Mouse (Mus musculus): ENCODE measurements at regions not wholly inside any gene's neighbourhood (a gene's known extent, or its start where the extent isn't known, plus 50 kb on each side); places are given as distances from the start of the nearest gene placed in this dataset.

- no peak for DNase-seq (ENCODE audit: low read depth, low spot score)
- Histone ChIP-seq H3K36me3 (ENCODE audit: control insufficient read depth, insufficient read depth, low read length, poor library complexity, severe bottlenecking) (no peaks in the 10 kb centered on the region), H3K4me1 (ENCODE audit: control insufficient read depth in 2 of 2, insufficient read depth in 2 of 2, low read length in 2 of 2, poor library complexity in 1 of 2) (peaks cover 2 to 4% of the 10 kb centered on the region in 2 experiments; a peak in 2 of 4 replicates), H3K27ac (ENCODE audit: insufficient read depth, low read depth, low read length, poor library complexity, severe bottlenecking) (no peak overlapping the region), H3K4me3 (ENCODE audit: insufficient read depth in 1 of 2, low read depth in 1 of 2, low read length in 2 of 2, poor library complexity in 1 of 2, severe bottlenecking in 1 of 2) (no peak overlapping the region), H3K9me3 (ENCODE audit: control insufficient read depth, insufficient read depth, low read depth, low read length) (no peaks in the 10 kb centered on the region), H3K9ac (ENCODE audit: insufficient read depth, low read depth, low read length, poor library complexity, severe bottlenecking) (no peak overlapping the region)
- in situ Hi-C loops (cut with MboI; ENCODE audit: low sequenced_read_pairs in 2 of 2, unreplicated experiment in 2 of 2) = no loop called here
- TF ChIP-seq MAFK (IDR thresholded peaks at IDR 0.05; ENCODE audit: insufficient read depth, low read depth, low read length) (no peak), ZC3H11A (IDR thresholded peaks at IDR 0.05; ENCODE audit: borderline replicate concordance, low read depth, low read length) (no peak), CHD2 (IDR thresholded peaks at IDR 0.05; ENCODE audit: low read depth, low read length) (no peak), HCFC1 (IDR thresholded peaks at IDR 0.05; ENCODE audit: borderline replicate concordance, insufficient read depth, low read length) (no peak), ZNF384 (IDR thresholded peaks at IDR 0.05; ENCODE audit: low read depth, low read length) (no peak)
Observed at GRCm38 (mm10) chr2:51045626-51046025, 103.3 kb downstream of the Rnd3 start.

GRCm38 (mm10) chr2:51041101-51041500, 107.8 kb downstream of the Rnd3 start:
- no peak overlapping the region for H3K27ac ChIP-seq (ENCODE audit: insufficient read depth, low read depth, low read length, poor library complexity, severe bottlenecking)
- in situ Hi-C loops (cut with MboI; ENCODE audit: low sequenced_read_pairs in 2 of 2, unreplicated experiment in 2 of 2) = no loop called here
- no peak for DNase-seq (ENCODE audit: low read depth, low spot score)

GRCm38 (mm10) chr2:51038685-51039084, 110.2 kb downstream of the Rnd3 start:
- Histone ChIP-seq H3K4me1 (ENCODE audit: control insufficient read depth in 2 of 2, insufficient read depth in 2 of 2, low read length in 2 of 2, poor library complexity in 1 of 2) (peaks cover 0 to 5% of the 10 kb centered on the region in 2 experiments; a peak in 1 of 4 replicates), H3K9me3 (ENCODE audit: control insufficient read depth, insufficient read depth, low read depth, low read length) (no peaks in the 10 kb centered on the region), H3K9ac (ENCODE audit: insufficient read depth, low read depth, low read length, poor library complexity, severe bottlenecking) (no peak overlapping the region), H3K4me3 (ENCODE audit: insufficient read depth in 1 of 2, low read depth in 1 of 2, low read length in 2 of 2, poor library complexity in 1 of 2, severe bottlenecking in 1 of 2) (no peak overlapping the region), H3K27ac (ENCODE audit: insufficient read depth, low read depth, low read length, poor library complexity, severe bottlenecking) (no peak overlapping the region), H3K36me3 (ENCODE audit: control insufficient read depth, insufficient read depth, low read length, poor library complexity, severe bottlenecking) (no peaks in the 10 kb centered on the region)
- in situ Hi-C loops (cut with MboI; ENCODE audit: low sequenced_read_pairs in 2 of 2, unreplicated experiment in 2 of 2) = no loop called here
- TF ChIP-seq ZC3H11A (IDR thresholded peaks at IDR 0.05; ENCODE audit: borderline replicate concordance, low read depth, low read length) (no peak), ZNF384 (IDR thresholded peaks at IDR 0.05; ENCODE audit: low read depth, low read length) (no peak)
- no peak for DNase-seq (ENCODE audit: low read depth, low spot score)

More at GRCm38 (mm10) chr2:51041101-51041500, 107.8 kb downstream of the Rnd3 start:
- no peak for TF ChIP-seq ZC3H11A (IDR thresholded peaks at IDR 0.05; ENCODE audit: borderline replicate concordance, low read depth, low read length)
- TF ChIP-seq CHD2 (IDR thresholded peaks at IDR 0.05; ENCODE audit: low read depth, low read length) = no peak
- TF ChIP-seq HCFC1 (IDR thresholded peaks at IDR 0.05; ENCODE audit: borderline replicate concordance, insufficient read depth, low read length) = no peak
- no peak for TF ChIP-seq MAFK (IDR thresholded peaks at IDR 0.05; ENCODE audit: insufficient read depth, low read depth, low read length)
- TF ChIP-seq ZNF384 (IDR thresholded peaks at IDR 0.05; ENCODE audit: low read depth, low read length) = no peak
- Histone ChIP-seq H3K4me1 (ENCODE audit: control insufficient read depth in 2 of 2, insufficient read depth in 2 of 2, low read length in 2 of 2, poor library complexity in 1 of 2) (peaks cover 2 to 5% of the 10 kb centered on the region in 2 experiments; a peak in 3 of 4 replicates), H3K36me3 (ENCODE audit: control insufficient read depth, insufficient read depth, low read length, poor library complexity, severe bottlenecking) (no peaks in the 10 kb centered on the region), H3K9me3 (ENCODE audit: control insufficient read depth, insufficient read depth, low read depth, low read length) (no peaks in the 10 kb centered on the region), H3K4me3 (ENCODE audit: insufficient read depth in 1 of 2, low read depth in 1 of 2, low read length in 2 of 2, poor library complexity in 1 of 2, severe bottlenecking in 1 of 2) (no peak overlapping the region), H3K9ac (ENCODE audit: insufficient read depth, low read depth, low read length, poor library complexity, severe bottlenecking) (no peak overlapping the region)

DNA sequence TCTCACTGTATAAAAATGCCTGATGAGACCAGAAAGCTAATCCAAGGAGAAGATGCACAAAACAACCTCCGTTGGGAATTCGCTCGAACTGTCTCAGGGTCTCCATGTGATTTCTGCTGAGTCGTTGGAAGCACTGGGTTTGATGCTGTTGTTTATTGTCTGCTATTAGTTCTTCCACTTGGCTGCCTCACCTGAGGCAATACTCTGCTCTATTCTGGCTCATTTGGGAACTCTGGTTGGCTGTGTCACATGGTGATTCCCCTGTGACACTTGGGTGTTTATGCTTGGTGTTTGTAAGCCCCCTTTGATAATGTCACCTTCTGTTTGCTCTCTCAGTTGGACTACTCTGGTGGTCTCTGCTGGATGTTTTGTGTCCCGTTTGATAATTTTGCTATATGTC, 111.9 kb downstream of the Rnd3 start:
- Histone ChIP-seq H3K27ac (ENCODE audit: insufficient read depth, low read depth, low read length, poor library complexity, severe bottlenecking) (no peak overlapping the region), H3K4me3 (ENCODE audit: insufficient read depth in 1 of 2, low read depth in 1 of 2, low read length in 2 of 2, poor library complexity in 1 of 2, severe bottlenecking in 1 of 2) (no peak overlapping the region), H3K9me3 (ENCODE audit: control insufficient read depth, insufficient read depth, low read depth, low read length) (no peaks in the 10 kb centered on the region), H3K36me3 (ENCODE audit: control insufficient read depth, insufficient read depth, low read length, poor library complexity, severe bottlenecking) (no peaks in the 10 kb centered on the region), H3K9ac (ENCODE audit: insufficient read depth, low read depth, low read length, poor library complexity, severe bottlenecking) (no peak overlapping the region), H3K4me1 (ENCODE audit: control insufficient read depth in 2 of 2, insufficient read depth in 2 of 2, low read length in 2 of 2, poor library complexity in 1 of 2) (peaks cover 0 to 5% of the 10 kb centered on the region in 2 experiments; a peak in 1 of 4 replicates)
- in situ Hi-C loops (cut with MboI; ENCODE audit: low sequenced_read_pairs in 2 of 2, unreplicated experiment in 2 of 2) = no loop called here
- no peak for DNase-seq (ENCODE audit: low read depth, low spot score)
- TF ChIP-seq CHD2 (IDR thresholded peaks at IDR 0.05; ENCODE audit: low read depth, low read length) (no peak), ZNF384 (IDR thresholded peaks at IDR 0.05; ENCODE audit: low read depth, low read length) (no peak), HCFC1 (IDR thresholded peaks at IDR 0.05; ENCODE audit: borderline replicate concordance, insufficient read depth, low read length) (no peak), ZC3H11A (IDR thresholded peaks at IDR 0.05; ENCODE audit: borderline replicate concordance, low read depth, low read length) (no peak), MAFK (IDR thresholded peaks at IDR 0.05; ENCODE audit: insufficient read depth, low read depth, low read length) (no peak)

DNA sequence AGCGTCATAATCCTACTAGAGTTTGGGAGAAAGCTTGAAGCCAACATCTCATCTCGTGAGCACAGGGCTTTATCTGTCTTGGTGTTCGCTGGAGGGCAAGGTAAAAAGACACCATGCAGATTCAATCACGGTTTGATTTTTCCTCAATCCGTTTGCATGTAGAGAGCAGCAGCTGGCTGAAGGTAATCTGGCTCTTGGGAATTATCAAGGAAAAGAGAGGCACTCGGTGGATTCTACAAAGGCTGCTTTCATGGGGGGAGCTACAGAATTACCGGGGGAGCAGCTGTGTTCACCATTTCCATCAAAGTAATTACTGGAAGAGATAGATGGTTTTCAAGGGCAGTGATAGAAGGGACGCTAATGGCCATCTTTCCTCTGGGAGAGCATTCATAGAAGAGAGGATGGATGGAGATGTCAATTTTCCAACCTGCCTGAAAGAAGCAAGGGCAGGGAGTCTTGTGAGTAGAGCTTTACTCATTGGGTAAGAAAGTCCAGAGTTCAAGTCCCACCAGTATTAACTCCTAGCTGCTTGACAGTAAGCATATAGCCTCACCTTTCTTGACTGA, 112.6 kb downstream of the Rnd3 start:
- no peak for TF ChIP-seq ZC3H11A (IDR thresholded peaks at IDR 0.05; ENCODE audit: borderline replicate concordance, low read depth, low read length)
- no peak for TF ChIP-seq ZNF384 (IDR thresholded peaks at IDR 0.05; ENCODE audit: low read depth, low read length)
- TF ChIP-seq HCFC1 (IDR thresholded peaks at IDR 0.05; ENCODE audit: borderline replicate concordance, insufficient read depth, low read length) = no peak
- TF ChIP-seq CHD2 (IDR thresholded peaks at IDR 0.05; ENCODE audit: low read depth, low read length) = no peak
- TF ChIP-seq MAFK (IDR thresholded peaks at IDR 0.05; ENCODE audit: insufficient read depth, low read depth, low read length) = no peak
- in situ Hi-C loops (cut with MboI; ENCODE audit: low sequenced_read_pairs in 2 of 2, unreplicated experiment in 2 of 2) = no loop called here
- Histone ChIP-seq H3K9ac (ENCODE audit: insufficient read depth, low read depth, low read length, poor library complexity, severe bottlenecking) (no peak overlapping the region), H3K4me1 (ENCODE audit: control insufficient read depth in 2 of 2, insufficient read depth in 2 of 2, low read length in 2 of 2, poor library complexity in 1 of 2) (peaks cover 0 to 5% of the 10 kb centered on the region in 2 experiments; a peak in 1 of 4 replicates), H3K4me3 (ENCODE audit: insufficient read depth in 1 of 2, low read depth in 1 of 2, low read length in 2 of 2, poor library complexity in 1 of 2, severe bottlenecking in 1 of 2) (no peak overlapping the region), H3K36me3 (ENCODE audit: control insufficient read depth, insufficient read depth, low read length, poor library complexity, severe bottlenecking) (no peaks in the 10 kb centered on the region), H3K9me3 (ENCODE audit: control insufficient read depth, insufficient read depth, low read depth, low read length) (no peaks in the 10 kb centered on the region), H3K27ac (ENCODE audit: insufficient read depth, low read depth, low read length, poor library complexity, severe bottlenecking) (no peak overlapping the region)
- DNase-seq (ENCODE audit: low read depth, low spot score) = no peak
